Mouse (Mus musculus) spleen, adult 18-20 months (tissue): Measurements from ENCODE around the gene Lmbr1l.
A peak's percentile ranks its signal among the peaks of the same experiment; 100 is the strongest.

Experiments
- DNase-seq, 2 experiments: peaks; one replicate each; pipeline ENCODE4 v3.0.0; 2022; ENCODE audit warnings: mixed read lengths in 2 of 2

Lmbr1l gene

GRCm38 (mm10) chr15:98868346-98869063 lies 49.5 kb downstream of the Lmbr1l start:
- DNase-seq: no peak

GRCm38 (mm10) chr15:98867321-98867720 lies 50.7 kb downstream of the Lmbr1l start:
- peak; percentile 57 to 58 for DNase-seq

GRCm38 (mm10) chr15:98866501-98866900 lies 51.5 kb downstream of the Lmbr1l start:
- DNase-seq: no peak

- DNase-seq: no peak
These were observed 52.3 kb downstream of the Lmbr1l start for GRCm38 (mm10) chr15:98865771-98866170.

GRCm38 (mm10) chr15:98864951-98865350 lies 53.1 kb downstream of the Lmbr1l start:
- no peak for DNase-seq

- DNase-seq: no peak
These were observed 54.5 kb downstream of the Lmbr1l start for GRCm38 (mm10) chr15:98863451-98863958.

GRCm38 (mm10) chr15:98861701-98862410 lies 56.2 kb downstream of the Lmbr1l start:
- DNase-seq: no peak

GRCm38 (mm10) chr15:98860921-98861320 lies 57.1 kb downstream of the Lmbr1l start:
- no peak for DNase-seq

- no peak for DNase-seq
These were observed 58.5 kb downstream of the Lmbr1l start for GRCm38 (mm10) chr15:98859319-98860043.

- DNase-seq: peak in 1 of 2 experiments; percentile 3
These were observed 63.8 kb downstream of the Lmbr1l start for GRCm38 (mm10) chr15:98854214-98854613.
